Mouse (Mus musculus): ENCODE measurements around the gene Def6. TPM values are rescaled to one million over a fixed set of nuclear protein-coding genes. Genes with fewer than 3 reads are reported as not detected.
"Not testable (repeated sequence)": the region's sequence is repeated elsewhere in the genome, so short reads cannot be mapped to it uniquely, and the experiment has no call there.

The Def6 gene
- total RNA-seq, 4 experiments from 2014 or later: 2.9 to 6.5 (median 3.5) TPM

GRCm38 (mm10) chr17:28208314-28208612 lies 685 bp downstream of the Def6 start:
- no peak for DNase-seq (ENCODE audit: low spot score in 2 of 2)

- no peak for DNase-seq (ENCODE audit: low spot score in 2 of 2)
Measured at GRCm38 (mm10) chr17:28209457-28210110, 2.0 kb downstream of the Def6 start.

- DNase-seq (ENCODE audit: low spot score in 2 of 2): no peak
Measured at GRCm38 (mm10) chr17:28211921-28212341, 4.4 kb downstream of the Def6 start.

GRCm38 (mm10) chr17:28212391-28212790 lies 4.8 kb downstream of the Def6 start:
- DNase-seq (ENCODE audit: low spot score in 2 of 2): no peak

GRCm38 (mm10) chr17:28213236-28213635 lies 5.7 kb downstream of the Def6 start:
- no peak for DNase-seq (ENCODE audit: low spot score in 2 of 2)

- DNase-seq (ENCODE audit: low spot score in 2 of 2): no peak
Measured at GRCm38 (mm10) chr17:28216791-28217190, 9.2 kb downstream of the Def6 start.

GRCm38 (mm10) chr17:28217721-28218649 lies 10.4 kb downstream of the Def6 start:
- DNase-seq (ENCODE audit: low spot score in 2 of 2): no peak

- not testable (repeated sequence) for DNase-seq (ENCODE audit: low spot score in 2 of 2)
Measured at GRCm38 (mm10) chr17:28222463-28222862, 14.9 kb downstream of the Def6 start.

- DNase-seq (ENCODE audit: low spot score in 2 of 2): peak; percentile 78 to 82
Measured at GRCm38 (mm10) chr17:28223561-28224391, 16.2 kb downstream of the Def6 start.

GRCm38 (mm10) chr17:28224615-28225014 lies 17.0 kb downstream of the Def6 start:
- no peak for DNase-seq (ENCODE audit: low spot score in 2 of 2)

- DNase-seq (ENCODE audit: low spot score in 2 of 2): peak; percentile 87 to 92
Measured at GRCm38 (mm10) chr17:28226014-28226413, 18.4 kb downstream of the Def6 start.

- no peak for DNase-seq (ENCODE audit: low spot score in 2 of 2)
Measured at GRCm38 (mm10) chr17:28230486-28230885, 22.9 kb downstream of the Def6 start.

- no peak for DNase-seq (ENCODE audit: low spot score in 2 of 2)
Measured at GRCm38 (mm10) chr17:28231026-28231736, 23.6 kb downstream of the Def6 start.

- DNase-seq (ENCODE audit: low spot score in 2 of 2): peak; percentile 93 to 97
Measured at GRCm38 (mm10) chr17:28232475-28233060, 25.0 kb downstream of the Def6 start, which contains the start of gene Ppard. Ppard (plus strand) TSS chr17:28232700.

- DNase-seq (ENCODE audit: low spot score in 2 of 2): no peak
Measured at GRCm38 (mm10) chr17:28233091-28233731, 25.6 kb downstream of the Def6 start.

- no peak for DNase-seq (ENCODE audit: low spot score in 2 of 2)
Measured at GRCm38 (mm10) chr17:28234641-28235040, 27.1 kb downstream of the Def6 start.

GRCm38 (mm10) chr17:28235982-28236635 lies 28.5 kb downstream of the Def6 start:
- no peak for DNase-seq (ENCODE audit: low spot score in 2 of 2)

- no peak for DNase-seq (ENCODE audit: low spot score in 2 of 2)
Measured at GRCm38 (mm10) chr17:28236636-28237015, 29.0 kb downstream of the Def6 start.

GRCm38 (mm10) chr17:28237362-28237761 lies 29.8 kb downstream of the Def6 start:
- DNase-seq (ENCODE audit: low spot score in 2 of 2): no peak

GRCm38 (mm10) chr17:28237874-28238273 lies 30.3 kb downstream of the Def6 start:
- no peak for DNase-seq (ENCODE audit: low spot score in 2 of 2)

Measured in layer of hippocampus, adult 8-10 months (tissue).